In genomic region chr12:80046625-80047303, GRCm38 (mm10) we compare ENCODE assay signal across 11 mouse cellular contexts.
DNase-seq lines count a peak whose midpoint lies in the region; ATAC-seq and TF ChIP-seq lines count a peak whose summit lies in the region.
"Had no signal": no experiment of that assay in that cellular context is flagged by ENCODE, and none has a peak within 500 bp of the region (broad histone marks: within the 10 kb centered on the region; RNA-seq: fewer than 3 reads in every experiment).

No protein-coding gene starts in this region.

- 0 out of 2 replicates have a peak overlapping the region, but pooled peaks have one; percentile 9 for H3K27ac ChIP-seq in hindbrain, embryonic 14.5 days
- H3K27ac ChIP-seq in hindbrain, embryonic 13.5 days: no peak overlapping the region
- H3K27ac ChIP-seq in heart, postnatal 0 days (ENCODE audit: low read depth): peak overlapping the region; percentile 65; the same call in 1 of the 2 replicates
- H3K27ac ChIP-seq in left cerebral cortex, adult 2 months: no peak overlapping the region
- H3K27ac ChIP-seq: neural tube, embryonic 13.5 days had no signal

- TF ChIP-seq EP300 in heart, postnatal 0 days (IDR thresholded peaks at IDR 0.05; ENCODE audit: low read depth): peak; percentile 71

- H3K27me3 ChIP-seq in hindbrain, embryonic 14.5 days (ENCODE audit: control insufficient read depth, insufficient read depth, low read length): no peaks in the 10 kb centered on the region
- no peaks in the 10 kb centered on the region for H3K27me3 ChIP-seq in hindbrain, embryonic 13.5 days
- no peaks in the 10 kb centered on the region for H3K27me3 ChIP-seq in heart, postnatal 0 days (ENCODE audit: control insufficient read depth, insufficient read depth, low read length)
- peaks cover 14% of the 10 kb centered on the region for H3K27me3 ChIP-seq in megakaryocyte, embryonic 14.5 days (replicated peaks)
- H3K27me3 ChIP-seq: neural tube, embryonic 13.5 days had no signal

- H3K9ac ChIP-seq in hindbrain, embryonic 14.5 days: no peak overlapping the region
- no peak overlapping the region for H3K9ac ChIP-seq in hindbrain, embryonic 13.5 days
- H3K9ac ChIP-seq in heart, postnatal 0 days (replicated peaks; ENCODE audit: low read depth, low read length): no peak overlapping the region
- H3K9ac ChIP-seq: neural tube, embryonic 13.5 days had no signal

- TF ChIP-seq CTCF in heart, postnatal 0 days (IDR thresholded peaks at IDR 0.05; ENCODE audit: low read depth): no peak
- TF ChIP-seq CTCF in left cerebral cortex, adult 2 months (IDR thresholded peaks at IDR 0.05): no peak

- H3K36me3 ChIP-seq in hindbrain, embryonic 14.5 days (replicated peaks; ENCODE audit: control insufficient read depth, insufficient read depth): no peaks in the 10 kb centered on the region
- no peaks in the 10 kb centered on the region for H3K36me3 ChIP-seq in hindbrain, embryonic 13.5 days
- no peaks in the 10 kb centered on the region for H3K36me3 ChIP-seq in heart, postnatal 0 days (replicated peaks; ENCODE audit: control insufficient read depth, insufficient read depth, low read length)
- no peaks in the 10 kb centered on the region for H3K36me3 ChIP-seq in megakaryocyte, embryonic 14.5 days (replicated peaks; ENCODE audit: low read length)
- H3K36me3 ChIP-seq: neural tube, embryonic 13.5 days had no signal

- ATAC-seq in hindbrain, embryonic 14.5 days (ENCODE audit: low FRiP score): no peak
- ATAC-seq in hindbrain, embryonic 13.5 days (ENCODE audit: low FRiP score): no peak
- peak; percentile 72 for ATAC-seq in heart, postnatal 0 days (ENCODE audit: insufficient read depth, low read depth)

- no peaks in the 10 kb centered on the region for H3K9me3 ChIP-seq in hindbrain, embryonic 14.5 days (ENCODE audit: control insufficient read depth, low read length)
- no peaks in the 10 kb centered on the region for H3K9me3 ChIP-seq in hindbrain, embryonic 13.5 days
- H3K9me3 ChIP-seq in heart, postnatal 0 days (replicated peaks; ENCODE audit: control insufficient read depth, low read length): no peaks in the 10 kb centered on the region
- H3K9me3 ChIP-seq in megakaryocyte, embryonic 14.5 days: no peaks in the 10 kb centered on the region
- H3K9me3 ChIP-seq: neural tube, embryonic 13.5 days had no signal

- 73% methylated on average over 6 of the region's 6 CpGs for WGBS in hindbrain, embryonic 14.5 days
- WGBS in hindbrain, embryonic 13.5 days: 70% methylated on average over 6 of the region's 6 CpGs
- WGBS in heart, postnatal 0 days: 31% methylated on average over 6 of the region's 6 CpGs

- H3K4me2 ChIP-seq in hindbrain, embryonic 14.5 days (replicated peaks): no peak overlapping the region
- H3K4me2 ChIP-seq in hindbrain, embryonic 13.5 days: no peak overlapping the region
- H3K4me2 ChIP-seq in heart, postnatal 0 days (ENCODE audit: low read depth, low read length): no peak overlapping the region
- H3K4me2 ChIP-seq: neural tube, embryonic 13.5 days had no signal

- no peak overlapping the region for H3K4me3 ChIP-seq in hindbrain, embryonic 14.5 days (replicated peaks; ENCODE audit: low read length)
- H3K4me3 ChIP-seq in hindbrain, embryonic 13.5 days: no peak overlapping the region
- no peak overlapping the region for H3K4me3 ChIP-seq in heart, postnatal 0 days (ENCODE audit: low read depth, low read length)
- H3K4me3 ChIP-seq in megakaryocyte, embryonic 14.5 days (replicated peaks): peak overlapping the region; percentile 44
- no peak overlapping the region for H3K4me3 ChIP-seq in left cerebral cortex, adult 2 months
- H3K4me3 ChIP-seq: neural tube, embryonic 13.5 days had no signal

- H3K4me1 ChIP-seq in hindbrain, embryonic 14.5 days (replicated peaks; ENCODE audit: control insufficient read depth, insufficient read depth, low read length): no peaks in the 10 kb centered on the region
- no peaks in the 10 kb centered on the region for H3K4me1 ChIP-seq in hindbrain, embryonic 13.5 days (replicated peaks)
- peaks cover 16% of the 10 kb centered on the region for H3K4me1 ChIP-seq in heart, postnatal 0 days (ENCODE audit: control insufficient read depth, insufficient read depth)
- peaks cover 39% of the 10 kb centered on the region for H3K4me1 ChIP-seq in megakaryocyte, embryonic 14.5 days

- no peak for DNase-seq in hindbrain, embryonic 14.5 days (ENCODE audit: low spot score)
- peak; percentile 28 for DNase-seq in adrenal gland, postnatal 10 days
- peak; percentile 73 for DNase-seq in heart, postnatal 0 days (ENCODE audit: low spot score)
- no peak for DNase-seq in right cerebral cortex, postnatal 4 days
- DNase-seq in spleen, adult 18-20 months: no peak
- DNase-seq in left cerebral cortex, adult 2 months (ENCODE audit: extremely low spot score in 1 of 2, low spot score in 2 of 2): no peak
- DNase-seq: cerebellum, adult 2 months; gastrocnemius, postnatal 14 days had no signal

- intact Hi-C loops in left cerebral cortex, adult 2 months (cut with DNase I): no loop called here

Comparison
In these comparisons a context has a peak if more than half of its experiments do, and no peak if none do; other contexts are left out.
1. H3K27ac ChIP-seq: peak in hindbrain, embryonic 14.5 days (single experiment) and heart, postnatal 0 days (single experiment); none in hindbrain, embryonic 13.5 days (single experiment) and left cerebral cortex, adult 2 months (single experiment).
2. DNase-seq: peak in adrenal gland, postnatal 10 days (single experiment) and heart, postnatal 0 days (single experiment); none in hindbrain, embryonic 14.5 days (single experiment), right cerebral cortex, postnatal 4 days (single experiment), spleen, adult 18-20 months (0 of 2) and left cerebral cortex, adult 2 months (0 of 2).